Mouse (Mus musculus): Measurements from ENCODE around the gene Gm8797.
A peak's percentile ranks its signal among the peaks of the same experiment; 100 is the strongest.
"Not testable (repeated sequence)": the region's sequence is repeated elsewhere in the genome, so short reads cannot be mapped to it uniquely, and the experiment has no call there.

Gm8797 gene

GRCm38 (mm10) chr3:5750506-5750905 is at the start of gene Gm8797:
Gene Gm8797, plus strand, starts transcription at chr3:5750806.
- not testable (repeated sequence) for DNase-seq (ENCODE audit: low spot score)

- DNase-seq (ENCODE audit: low spot score) = no peak
Observed at GRCm38 (mm10) chr3:5714481-5714880, 36.1 kb upstream of the Gm8797 start.

GRCm38 (mm10) chr3:5732931-5733330 is 17.7 kb upstream of the Gm8797 start:
- no peak for DNase-seq (ENCODE audit: low spot score)

DNA sequence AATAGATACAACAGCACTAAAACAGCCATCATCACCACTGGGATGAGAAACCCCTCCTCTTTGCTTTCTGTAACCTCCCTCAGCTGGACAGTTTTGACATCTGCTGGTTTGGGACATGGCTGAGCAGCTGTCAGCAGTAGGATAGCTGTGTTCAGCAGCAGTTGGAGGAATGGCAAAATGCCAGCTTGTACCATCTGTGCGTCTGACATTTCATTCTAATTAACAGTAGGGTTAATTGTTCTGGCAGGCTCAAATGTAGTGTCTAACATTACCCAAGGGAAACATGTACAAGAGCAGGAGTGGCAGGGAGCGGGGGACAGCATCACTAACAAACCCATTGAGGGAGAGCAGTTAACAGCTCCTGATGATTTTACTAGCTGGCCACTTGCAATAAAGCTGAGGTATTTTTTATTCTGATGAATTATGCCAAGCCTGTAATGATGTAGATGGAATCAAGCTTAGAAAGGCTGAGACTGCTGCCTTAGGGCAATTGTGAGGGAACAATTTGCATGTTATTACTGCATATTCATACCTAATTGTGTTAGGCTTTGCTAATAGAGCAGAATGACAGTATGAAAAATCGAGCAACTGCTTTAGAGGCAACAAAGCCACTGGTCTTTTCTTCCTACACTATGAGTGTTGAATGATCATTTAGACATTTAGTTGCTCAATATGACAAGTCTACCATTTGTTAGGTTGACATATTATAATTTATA is 4.3 kb downstream of the Gm8797 start:
- DNase-seq (ENCODE audit: low spot score) = peak; percentile 81

DNA sequence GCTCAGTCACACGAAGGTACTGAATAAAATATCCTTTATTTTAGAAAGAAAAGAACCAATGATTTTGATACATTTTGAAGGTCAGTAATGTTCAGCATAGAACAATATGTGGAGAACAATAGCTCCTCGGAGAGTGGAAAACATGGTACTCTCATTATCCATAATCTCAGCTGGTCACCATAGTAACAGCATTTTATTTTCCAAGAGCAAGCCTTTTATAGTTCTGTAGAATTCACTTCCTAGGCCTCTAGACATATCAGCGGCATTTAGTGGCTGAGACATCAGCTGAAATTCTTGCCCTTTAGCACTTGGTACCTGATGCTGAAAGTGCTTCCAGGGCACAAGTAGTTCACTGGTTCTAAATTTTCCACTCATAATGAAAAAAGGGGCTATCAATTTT is 15.7 kb downstream of the Gm8797 start:
- no peak for DNase-seq (ENCODE audit: low spot score)

GRCm38 (mm10) chr3:5776894-5777293 is 26.3 kb downstream of the Gm8797 start:
- no peak for DNase-seq (ENCODE audit: low spot score)
